In genomic region chr11:115249721-115250404, GRCm38 (mm10) we compare ENCODE assay signal across 8 mouse cellular contexts. TPM values are rescaled to one million over a fixed set of nuclear protein-coding genes. Genes with fewer than 3 reads are reported as not detected.
A peak's percentile ranks its signal among the peaks of the same experiment; 100 is the strongest.
DNase-seq lines count a peak whose midpoint lies in the region; ATAC-seq lines count a peak whose summit lies in the region.

No protein-coding gene starts in this region.

- H3K4me1 ChIP-seq in limb, embryonic 12.5 days (replicated peaks) = peaks cover 36% of the 10 kb centered on the region

- H3K36me3 ChIP-seq in limb, embryonic 12.5 days = peaks cover 6% of the 10 kb centered on the region; the same call in 1 of the 2 replicates

- 2% methylated on average over 63 of the region's 63 CpGs for WGBS in limb, embryonic 12.5 days

- peak overlapping the region; percentile 42 for H3K4me3 ChIP-seq in limb, embryonic 12.5 days (replicated peaks)

- H3K27ac ChIP-seq in limb, embryonic 12.5 days = no peak overlapping the region

- H3K27me3 ChIP-seq in limb, embryonic 12.5 days = peaks cover 98% of the 10 kb centered on the region

- peak overlapping the region; percentile 74 for H3K4me2 ChIP-seq in limb, embryonic 12.5 days

- peak; percentile 63 to 70 for DNase-seq in cerebellum, postnatal 10 days
- DNase-seq in cerebellum, adult 8-10 months = no peak
- DNase-seq in urinary bladder, postnatal 14 days (ENCODE audit: low spot score) = peak; percentile 29
- DNase-seq in urinary bladder, postnatal 25 days (ENCODE audit: low spot score) = no peak
- DNase-seq in retina, embryonic 14.5 days (ENCODE audit: low spot score) = peak; percentile 64
- no peak for DNase-seq in gastrocnemius, adult 8-10 months (ENCODE audit: low spot score in 2 of 2)
- no peak for DNase-seq in layer of hippocampus, adult 8-10 months (ENCODE audit: low spot score in 2 of 2)

- no peaks in the 10 kb centered on the region for H3K9me3 ChIP-seq in limb, embryonic 12.5 days

- peak overlapping the region; percentile 18; the same call in 1 of the 2 replicates for H3K9ac ChIP-seq in limb, embryonic 12.5 days (replicated peaks)

- no peak; the same call in 1 of the 2 replicates for ATAC-seq in limb, embryonic 12.5 days (ENCODE audit: insufficient number of reproducible peaks, insufficient read depth, low FRiP score, low TSS enrichment, low read depth)

RNA-seq across cellular contexts. Expression of gene Grin2c, which starts 17.2 kb away (rescaled TPM):
- polyA plus RNA-seq in limb, embryonic 12.5 days (2016; fragmentation: Nextera tagmentation; extraction: Ambion mirVana) = 0.09 and 0.21 TPM in 2 replicates
- total RNA-seq in gastrocnemius, adult 8-10 months (2022) = under 1 TPM; 0.05 to 0.16 (median 0.14) TPM
- 10 to 100 TPM; 42.3 to 48.8 (median 44.6) TPM for total RNA-seq in layer of hippocampus, adult 8-10 months (2022)

RNA-seq across cellular contexts. Expression of gene Fdxr, which starts 27.0 kb away (rescaled TPM):
- 13.2 and 16.1 TPM in 2 replicates for polyA plus RNA-seq in limb, embryonic 12.5 days (2016; fragmentation: Nextera tagmentation; extraction: Ambion mirVana)
- 1 to 10 TPM; 2.4 to 4.1 (median 2.7) TPM for total RNA-seq in gastrocnemius, adult 8-10 months (2022)
- total RNA-seq in layer of hippocampus, adult 8-10 months (2022) = 10 to 100 TPM; 22.8 to 25.5 (median 24.6) TPM

RNA-seq across cellular contexts. Expression of gene Fads6, which starts 47.6 kb away (rescaled TPM):
- polyA plus RNA-seq in limb, embryonic 12.5 days (2016; fragmentation: Nextera tagmentation; extraction: Ambion mirVana) = 0.10 and 0.15 TPM in 2 replicates
- 1 to 10 TPM; 2.7 to 5.7 (median 4.6) TPM for total RNA-seq in gastrocnemius, adult 8-10 months (2022)
- total RNA-seq in layer of hippocampus, adult 8-10 months (2022) = 10 to 100 TPM; 16.7 to 18.5 (median 17.1) TPM

RNA-seq across cellular contexts. Expression of gene Otop2, which starts 57.1 kb away (rescaled TPM):
- polyA plus RNA-seq in limb, embryonic 12.5 days (2016; fragmentation: Nextera tagmentation; extraction: Ambion mirVana) = 0.56 TPM in 1 of 2 replicates, not detected in the other
- total RNA-seq in gastrocnemius, adult 8-10 months (2022) = not detected
- total RNA-seq in layer of hippocampus, adult 8-10 months (2022) = under 1 TPM; 0.30 to 0.55 (median 0.40) TPM

Comparison
In these comparisons a context has a peak if more than half of its experiments do, and no peak if none do; other contexts are left out.
1. DNase-seq: peak in cerebellum, postnatal 10 days (2 of 2), urinary bladder, postnatal 14 days (single experiment) and retina, embryonic 14.5 days (single experiment); none in cerebellum, adult 8-10 months (single experiment), urinary bladder, postnatal 25 days (single experiment), gastrocnemius, adult 8-10 months (0 of 2) and layer of hippocampus, adult 8-10 months (0 of 2).
2. RNA of gene Grin2c, which starts 17.2 kb away (total RNA-seq): 42.3 to 48.8 TPM in layer of hippocampus, adult 8-10 months; 0.05 to 0.16 TPM in gastrocnemius, adult 8-10 months; every median in the first group is over 10 times any median in the second.
3. RNA of gene Fdxr, which starts 27.0 kb away (total RNA-seq): 22.8 to 25.5 TPM in layer of hippocampus, adult 8-10 months; 2.4 to 4.1 TPM in gastrocnemius, adult 8-10 months; every median in the first group is over 4 times any median in the second.